Mouse (Mus musculus) layer of hippocampus, adult 11-12 months (tissue): ENCODE results near the gene Dnmt3b.
"Not testable (repeated sequence)": the region's sequence is repeated elsewhere in the genome, so short reads cannot be mapped to it uniquely, and the experiment has no call there.

Source experiments
- DNase-seq: peaks from one replicate; pipeline ENCODE4 v3.0.0; 2022; ENCODE audit warnings: low spot score

The Dnmt3b gene

GRCm38 (mm10) chr2:153712646-153713091 is 63.4 kb downstream of the Dnmt3b start:
- peak; percentile 24 for DNase-seq

GRCm38 (mm10) chr2:153713227-153713626 is 64.0 kb downstream of the Dnmt3b start:
- peak; percentile 77 for DNase-seq

GRCm38 (mm10) chr2:153717861-153718260 is 68.6 kb downstream of the Dnmt3b start:
- not testable (repeated sequence) for DNase-seq

- no peak for DNase-seq
Measured at GRCm38 (mm10) chr2:153723098-153723497, 73.8 kb downstream of the Dnmt3b start.

GRCm38 (mm10) chr2:153724424-153724823 is 75.2 kb downstream of the Dnmt3b start:
- no peak for DNase-seq

GRCm38 (mm10) chr2:153724871-153725270 is 75.6 kb downstream of the Dnmt3b start:
- DNase-seq, result no peak

- DNase-seq, result no peak
Measured at GRCm38 (mm10) chr2:153725291-153725690, 76.0 kb downstream of the Dnmt3b start.

GRCm38 (mm10) chr2:153734033-153734432 is 84.8 kb downstream of the Dnmt3b start:
- DNase-seq, result no peak
